Comparison of ENCODE assay signal across 9 mouse cellular contexts in genomic region chr14:53806231-53806630, GRCm38 (mm10).
A peak's percentile ranks its signal among the peaks of the same experiment; 100 is the strongest.
DNase-seq lines count a peak whose midpoint lies in the region; ATAC-seq and TF ChIP-seq lines count a peak whose summit lies in the region.
"Had no signal": no experiment of that assay in that cellular context is flagged by ENCODE, and none has a peak within 500 bp of the region (broad histone marks: within the 10 kb centered on the region; RNA-seq: fewer than 3 reads in every experiment).

No protein-coding gene starts in this region.

- no peaks in the 10 kb centered on the region for H3K36me3 ChIP-seq in hindbrain, embryonic 11.5 days (ENCODE audit: control insufficient read depth, insufficient read depth, low read length)
- H3K36me3 ChIP-seq in hindbrain, embryonic 12.5 days, result no peaks in the 10 kb centered on the region
- no peaks in the 10 kb centered on the region for H3K36me3 ChIP-seq in limb, embryonic 14.5 days (ENCODE audit: control insufficient read depth, insufficient read depth, low read length)
- H3K36me3 ChIP-seq in neural tube, embryonic 12.5 days, result no peaks in the 10 kb centered on the region

- H3K4me2 ChIP-seq in hindbrain, embryonic 11.5 days (replicated peaks; ENCODE audit: low read depth, low read length), result no peak overlapping the region
- H3K4me2 ChIP-seq in hindbrain, embryonic 12.5 days (replicated peaks), result no peak overlapping the region
- no peak overlapping the region for H3K4me2 ChIP-seq in limb, embryonic 14.5 days (replicated peaks; ENCODE audit: low read depth, low read length, severe bottlenecking)
- no peak overlapping the region for H3K4me2 ChIP-seq in neural tube, embryonic 12.5 days (replicated peaks)

- no peaks in the 10 kb centered on the region for H3K27me3 ChIP-seq in hindbrain, embryonic 11.5 days (ENCODE audit: control insufficient read depth, insufficient read depth, low read length)
- H3K27me3 ChIP-seq in hindbrain, embryonic 12.5 days, result no peaks in the 10 kb centered on the region
- H3K27me3 ChIP-seq in limb, embryonic 14.5 days (ENCODE audit: control insufficient read depth, insufficient read depth, low read length), result no peaks in the 10 kb centered on the region
- H3K27me3 ChIP-seq in neural tube, embryonic 12.5 days (replicated peaks), result no peaks in the 10 kb centered on the region

- no peaks in the 10 kb centered on the region for H3K9me3 ChIP-seq in hindbrain, embryonic 11.5 days (ENCODE audit: control insufficient read depth, low read length)
- H3K9me3 ChIP-seq in hindbrain, embryonic 12.5 days (replicated peaks), result no peaks in the 10 kb centered on the region
- H3K9me3 ChIP-seq in limb, embryonic 14.5 days (ENCODE audit: control insufficient read depth, low read length), result no peaks in the 10 kb centered on the region
- H3K9me3 ChIP-seq in neural tube, embryonic 12.5 days, result no peaks in the 10 kb centered on the region

- no peak overlapping the region for H3K4me3 ChIP-seq in hindbrain, embryonic 11.5 days (ENCODE audit: low read depth, low read length)
- H3K4me3 ChIP-seq in hindbrain, embryonic 12.5 days, result no peak overlapping the region
- no peak overlapping the region for H3K4me3 ChIP-seq in limb, embryonic 14.5 days (replicated peaks; ENCODE audit: low read length)
- H3K4me3 ChIP-seq in neural tube, embryonic 12.5 days, result no peak overlapping the region

- no peaks in the 10 kb centered on the region for H3K4me1 ChIP-seq in hindbrain, embryonic 11.5 days (replicated peaks; ENCODE audit: control insufficient read depth, insufficient read depth, low read length)
- no peaks in the 10 kb centered on the region for H3K4me1 ChIP-seq in hindbrain, embryonic 12.5 days
- no peaks in the 10 kb centered on the region for H3K4me1 ChIP-seq in limb, embryonic 14.5 days (ENCODE audit: control insufficient read depth, insufficient read depth, low read length)
- no peaks in the 10 kb centered on the region for H3K4me1 ChIP-seq in neural tube, embryonic 12.5 days

- no peak for ATAC-seq in hindbrain, embryonic 11.5 days (ENCODE audit: low FRiP score)
- no peak for ATAC-seq in hindbrain, embryonic 12.5 days (ENCODE audit: low FRiP score)
- no peak for ATAC-seq in limb, embryonic 14.5 days (ENCODE audit: low FRiP score, low read depth)
- 0 out of 2 replicates have a peak, but pooled peaks have one; percentile 33 for ATAC-seq in neural tube, embryonic 12.5 days (ENCODE audit: low FRiP score, low read depth)

- DNase-seq in hindbrain, embryonic 11.5 days (ENCODE audit: low spot score), result peak; percentile 88
- peak; percentile 17 to 83 for DNase-seq in adrenal gland, adult (ENCODE audit: inconsistent age in 2 of 2, low spot score in 1 of 2)
- DNase-seq in embryo, embryonic 10.5 days (ENCODE audit: low spot score), result peak; percentile 89
- peak; percentile 63 for DNase-seq in kidney, adult 9 months
- DNase-seq in limb, embryonic 14.5 days (ENCODE audit: low spot score), result peak; percentile 75
- peak; percentile 89 for DNase-seq in thymus, postnatal 4 days

- no peak overlapping the region for H3K27ac ChIP-seq in hindbrain, embryonic 11.5 days (ENCODE audit: low read depth, low read length)
- H3K27ac ChIP-seq in hindbrain, embryonic 12.5 days, result no peak overlapping the region
- H3K27ac ChIP-seq in limb, embryonic 14.5 days (replicated peaks; ENCODE audit: low read depth, low read length), result no peak overlapping the region
- no peak overlapping the region for H3K27ac ChIP-seq in neural tube, embryonic 12.5 days
- H3K27ac ChIP-seq: macrophage had no signal

- WGBS in hindbrain, embryonic 11.5 days, result 19% methylated on average over 3 of the region's 3 CpGs
- WGBS in hindbrain, embryonic 12.5 days, result 13% methylated on average over 3 of the region's 3 CpGs
- 8% methylated on average over 3 of the region's 3 CpGs for WGBS in limb, embryonic 14.5 days
- 9% methylated on average over 3 of the region's 3 CpGs for WGBS in neural tube, embryonic 12.5 days

- TF ChIP-seq POLR2A in limb, embryonic 14.5 days (IDR thresholded peaks at IDR 0.05; ENCODE audit: borderline replicate concordance, extremely low read depth, insufficient read depth, insufficient read length), result no peak

- H3K9ac ChIP-seq in hindbrain, embryonic 11.5 days (ENCODE audit: low read depth, low read length), result no peak overlapping the region
- no peak overlapping the region for H3K9ac ChIP-seq in hindbrain, embryonic 12.5 days
- no peak overlapping the region for H3K9ac ChIP-seq in limb, embryonic 14.5 days (ENCODE audit: low read depth, low read length, severe bottlenecking)
- H3K9ac ChIP-seq in neural tube, embryonic 12.5 days, result no peak overlapping the region
